Mouse (Mus musculus) embryonic facial prominence, embryonic 12.5 days (tissue): ENCODE results near the gene Map4k5. TPM values are rescaled to one million over a fixed set of nuclear protein-coding genes. Genes with fewer than 3 reads are reported as not detected.

ENCODE experiments used
- ATAC-seq: fragments of 200-750 bp; cut with Nextera tagmentation; 2 replicates; pipeline ENCODE4 v1.8.0; 2017; ENCODE audit not compliant: insufficient number of reproducible peaks, insufficient read depth, low FRiP score, low TSS enrichment
- H3K27ac ChIP-seq: fragments of 300-500 bp; sonication (generic); 2 replicates; pipeline ENCODE4 v1.5.1; 2016; ENCODE audit warnings: mild to moderate bottlenecking
- H3K27me3 ChIP-seq: fragments of 300-500 bp; sonication (generic); 2 replicates; pipeline ENCODE4 v1.6.1; 2016; ENCODE audit warnings: mild to moderate bottlenecking, moderate library complexity
- H3K36me3 ChIP-seq: fragments of 300-500 bp; sonication (generic); 2 replicates; pipeline ENCODE4 v1.6.1; 2016; ENCODE audit warnings: mild to moderate bottlenecking
- H3K4me1 ChIP-seq: fragments of 300-500 bp; sonication (generic); 2 replicates; pipeline ENCODE4 v1.6.1; 2016
- H3K4me2 ChIP-seq: fragments of 300-500 bp; sonication (generic); replicated peaks from 2 replicates; pipeline ENCODE4 v1.6.1; 2016; ENCODE audit warnings: mild to moderate bottlenecking, moderate library complexity
- H3K4me3 ChIP-seq: fragments of 300-500 bp; sonication (generic); 2 replicates; pipeline ENCODE4 v1.5.1; 2016; ENCODE audit warnings: mild to moderate bottlenecking
- H3K9ac ChIP-seq: fragments of 300-500 bp; sonication (generic); 2 replicates; pipeline ENCODE4 v1.6.1; 2016; ENCODE audit warnings: mild to moderate bottlenecking, moderate library complexity
- H3K9me3 ChIP-seq: fragments of 300-500 bp; sonication (generic); 2 replicates; pipeline ENCODE4 v1.6.1; 2016; ENCODE audit warnings: mild to moderate bottlenecking, moderate library complexity
- WGBS: fragments of 180-500 bp; shearing (Covaris S2); methylation state at CpG from one replicate; pipeline ENCODE4 v1.1.7; 2016; 5-methylcytosine and 5-hydroxymethylcytosine counted together
- microRNA counts: library from miRNA; unstranded; fragments of <30 nt; microRNA quantifications from one replicate; lab custom pipeline; 2017
- microRNA-seq: library from miRNA; unstranded; fragments of <30 nt; microRNA quantifications from one replicate; pipeline ENCODE4, GENCODE M21; 2017
- polyA plus RNA-seq: library from polyadenylated mRNA; unstranded; fragments of >200 nt; fragmentation: Nextera tagmentation; extraction: Ambion mirVana; gene quantifications from 2 replicates; pipeline ENCODE4 v1.2.1, GENCODE M21; 2016

Gene Map4k5
- polyA plus RNA-seq, 1 experiment from 2014 or later = 49.2 TPM

DNA sequence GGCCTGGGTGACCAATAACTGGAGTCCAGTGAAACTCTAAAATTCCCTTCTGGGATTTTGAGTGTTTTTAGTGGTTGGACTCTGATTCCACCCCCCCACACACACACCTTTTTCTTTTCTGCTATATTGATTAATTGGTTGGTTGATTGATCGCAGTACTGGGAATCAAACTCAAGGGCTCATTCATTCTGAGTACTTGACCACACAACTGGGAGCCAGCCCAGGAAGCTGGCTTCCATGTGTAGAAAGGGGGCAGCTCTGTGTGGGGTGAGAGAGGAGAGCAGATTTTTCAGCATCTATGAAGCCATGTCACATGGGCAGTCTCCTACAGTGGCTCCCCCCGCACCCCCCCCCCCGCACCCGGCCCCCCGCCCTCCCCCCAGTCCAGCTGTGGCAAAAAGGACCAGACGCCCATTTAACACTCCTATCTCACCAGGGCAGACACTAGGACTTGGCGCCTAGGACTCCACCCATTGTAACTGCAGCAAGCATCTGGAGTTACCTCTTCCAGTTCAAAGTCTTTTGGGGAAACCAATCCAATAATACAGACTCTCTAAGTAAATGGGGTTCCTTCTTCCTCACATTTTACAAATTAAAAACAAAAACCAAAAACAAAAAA, 133.6 kb downstream of the Map4k5 start:
- Histone ChIP-seq H3K9ac (no peak overlapping the region), H3K27ac (peak overlapping the region; percentile 33; the same call in 1 of the 2 replicates), H3K36me3 (no peaks in the 10 kb centered on the region), H3K4me3 (no peak overlapping the region), H3K4me1 (peaks cover 11% of the 10 kb centered on the region; the same call in 1 of the 2 replicates), H3K9me3 (no peaks in the 10 kb centered on the region), H3K4me2 (peak overlapping the region; percentile 48; the same call in 1 of the 2 replicates), H3K27me3 (no peaks in the 10 kb centered on the region)
- no peak for ATAC-seq
- 48% methylated on average over 7 of the region's 7 CpGs for WGBS

DNA sequence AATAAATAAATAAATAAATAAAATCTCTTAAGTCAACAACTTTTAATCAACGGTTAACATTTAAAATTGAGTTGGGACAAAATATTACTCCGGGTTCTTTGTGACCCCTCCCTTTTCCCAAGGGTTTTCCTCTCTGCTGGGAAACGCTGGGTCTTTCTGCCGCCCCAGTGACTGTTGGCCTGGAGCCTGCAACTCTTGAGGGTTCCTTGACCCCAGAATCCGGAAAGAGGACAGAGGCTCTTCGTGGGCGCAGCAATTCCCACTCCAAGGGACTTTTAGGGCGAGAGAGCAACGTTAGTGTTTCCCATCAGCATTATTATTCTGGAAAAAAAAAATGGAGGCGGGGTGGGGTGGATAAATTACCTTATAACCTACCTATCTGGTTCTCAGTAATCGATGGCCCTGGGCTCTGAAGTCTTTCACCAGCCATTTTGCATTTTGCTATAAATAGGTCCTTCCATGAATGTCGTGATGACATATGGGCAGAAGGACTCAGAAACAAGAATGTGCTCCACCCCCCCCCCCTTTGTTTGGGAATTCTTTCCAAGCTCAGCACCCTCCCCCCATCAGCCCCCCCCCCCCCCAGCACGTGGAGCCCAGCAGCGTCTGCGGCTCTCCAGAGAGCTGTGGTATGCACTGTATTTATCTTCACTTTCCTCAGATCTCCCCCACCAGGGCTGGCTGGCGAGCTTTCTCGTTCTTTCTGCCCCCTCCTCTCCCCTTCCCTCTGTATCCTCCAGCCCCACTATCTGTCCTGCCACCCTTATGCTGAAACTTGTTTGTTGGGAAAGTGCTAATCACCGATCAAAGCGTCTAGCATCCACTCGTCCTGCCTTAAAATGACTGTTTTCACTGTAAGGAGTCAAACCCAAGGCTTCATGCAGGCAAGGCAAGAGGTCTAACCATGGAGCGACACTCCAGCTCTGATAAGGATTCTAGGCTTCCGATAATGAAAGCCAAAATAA, 134.5 kb downstream of the Map4k5 start:
- ATAC-seq = 0 out of 2 replicates have a peak, but pooled peaks have one; percentile 48
- no peaks in the 10 kb centered on the region for H3K36me3 ChIP-seq
- H3K27ac ChIP-seq = peak overlapping the region; percentile 75; the same call in 1 of the 2 replicates
- peaks cover 11% of the 10 kb centered on the region; the same call in 1 of the 2 replicates for H3K4me1 ChIP-seq
- 8% methylated on average over 22 of the region's 22 CpGs for WGBS
- no peak overlapping the region; the same call in 1 of the 2 replicates for H3K9ac ChIP-seq
- no peaks in the 10 kb centered on the region for H3K27me3 ChIP-seq
- peak overlapping the region; percentile 48 for H3K4me2 ChIP-seq
- H3K4me3 ChIP-seq = no peak overlapping the region
- no peaks in the 10 kb centered on the region for H3K9me3 ChIP-seq

- peak; percentile 61; the same call in 1 of the 2 replicates for ATAC-seq
- WGBS = 18% methylated on average over 22 of the region's 22 CpGs
- Histone ChIP-seq H3K4me2 (peak overlapping the region; percentile 48), H3K9ac (no peak overlapping the region), H3K36me3 (no peaks in the 10 kb centered on the region), H3K4me1 (peaks cover 11% of the 10 kb centered on the region; the same call in 1 of the 2 replicates), H3K9me3 (no peaks in the 10 kb centered on the region), H3K27ac (no peak overlapping the region), H3K4me3 (0 out of 2 replicates have a peak overlapping the region, but pooled peaks have one; percentile 9), H3K27me3 (no peaks in the 10 kb centered on the region)
These were observed 135.4 kb downstream of the Map4k5 start for GRCm38 (mm10) chr12:69757418-69758141.

DNA sequence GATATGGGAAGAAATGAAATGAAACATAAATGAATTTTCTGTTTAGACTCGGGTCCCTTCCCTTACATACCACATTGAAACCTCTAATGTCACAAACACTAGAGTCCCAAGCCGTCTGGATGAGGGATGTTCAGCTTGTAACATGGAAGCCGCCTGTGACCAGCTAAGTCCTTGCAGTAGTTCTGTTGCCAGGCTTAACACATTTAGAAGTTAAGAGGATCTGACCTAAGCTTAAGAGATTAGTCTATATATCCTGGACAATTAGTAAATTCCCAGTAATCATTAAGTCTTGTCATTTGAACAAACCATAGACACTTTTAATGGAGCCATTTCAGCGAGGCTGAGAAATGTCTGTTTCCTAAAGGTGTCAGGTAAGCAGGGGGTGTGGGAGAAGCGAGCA, 137.0 kb downstream of the Map4k5 start:
- ATAC-seq = no peak
- H3K9me3 ChIP-seq = no peaks in the 10 kb centered on the region
- no peaks in the 10 kb centered on the region for H3K27me3 ChIP-seq
- H3K4me1 ChIP-seq = peaks cover 18% of the 10 kb centered on the region; the same call in 1 of the 2 replicates
- H3K36me3 ChIP-seq = no peaks in the 10 kb centered on the region
- no peak overlapping the region for H3K4me2 ChIP-seq
- no peak overlapping the region for H3K9ac ChIP-seq
- 77% methylated on average over 5 of the region's 5 CpGs for WGBS
- H3K27ac ChIP-seq = no peak overlapping the region
- no peak overlapping the region for H3K4me3 ChIP-seq

GRCm38 (mm10) chr12:69753936-69754335, 139.1 kb downstream of the Map4k5 start:
- Histone ChIP-seq H3K9me3 (no peaks in the 10 kb centered on the region), H3K9ac (no peak overlapping the region), H3K4me1 (peaks cover 16% of the 10 kb centered on the region; the same call in 1 of the 2 replicates), H3K4me2 (no peak overlapping the region), H3K27me3 (no peaks in the 10 kb centered on the region), H3K36me3 (no peaks in the 10 kb centered on the region), H3K27ac (no peak overlapping the region), H3K4me3 (no peak overlapping the region)
- no peak for ATAC-seq
- 75% methylated on average over 5 of the region's 5 CpGs for WGBS

MicroRNAs encoded within 50 kb of the gene (microRNA counts, 519-probe panel; counts per million panel counts)
- 460 counts per million, percentile 65 among the panel's probes with 10 or more counts for microRNA mmu-miR-681 (lab: Ali Mortazavi, UCI)

Small RNAs within 50 kb of the gene (microRNA-seq; reads per million reads assigned to microRNA genes)
- not detected for gene Mir681

Other genes with a start within 250 kb of the Map4k5 start
- 11.0 and 13.9 TPM in 2 replicates for gene Sos2, start 211.3 kb downstream of the Map4k5 start, polyA plus RNA-seq
- gene L2hgdh, start 168.3 kb downstream of the Map4k5 start, polyA plus RNA-seq = 19.7 and 21.2 TPM in 2 replicates
- 24.3 and 28.4 TPM in 2 replicates for gene Atp5s, start 168.2 kb downstream of the Map4k5 start, polyA plus RNA-seq
- gene Cdkl1, start 101.9 kb downstream of the Map4k5 start, polyA plus RNA-seq = 0.92 and 1.3 TPM in 2 replicates
- 9.4 and 14.2 TPM in 2 replicates for gene Atl1, start 586 bp downstream of the Map4k5 start, polyA plus RNA-seq
- gene Sav1, start 93.8 kb upstream of the Map4k5 start, polyA plus RNA-seq = 11.9 and 12.9 TPM in 2 replicates
- gene Nin, start 220.5 kb upstream of the Map4k5 start, polyA plus RNA-seq = 11.5 and 13.5 TPM in 2 replicates